Mouse (Mus musculus) left cerebral cortex, postnatal 36 days (tissue): Measurements from ENCODE around the gene Wnt11. TPM values are rescaled to one million over a fixed set of nuclear protein-coding genes. Genes with fewer than 3 reads are reported as not detected.

Experiments
- DNase-seq, 2 experiments: peaks; one replicate each; pipeline ENCODE4 v3.0.0; 2021 to 2022; ENCODE audit warnings: low spot score in 2 of 2, mixed read lengths in 1 of 2
- intact Hi-C: fragments of 180-260 bp; cut with DNase I; formaldehyde crosslinking; loops from one replicate; pipeline ENCODE4 v1.15.1; 2025
- total RNA-seq, 2 experiments: library from RNA; stranded (reverse); gene quantifications; 2 replicates each; pipeline ENCODE4 v1.2.3; 2021

The Wnt11 gene
- total RNA-seq, 2 experiments from 2014 or later: 0.39 to 0.63 TPM

- DNase-seq: no peak
- intact Hi-C loops: no loop called here
Measured at GRCm38 (mm10) chr7:98894768-98895167, 59.9 kb downstream of the Wnt11 start.

- intact Hi-C loops: no loop called here
- no peak for DNase-seq
Measured at GRCm38 (mm10) chr7:98895501-98896095, 60.7 kb downstream of the Wnt11 start.

GRCm38 (mm10) chr7:98897323-98897722, 62.4 kb downstream of the Wnt11 start:
- intact Hi-C loops: no loop called here
- peak; percentile 45 to 59 for DNase-seq

- intact Hi-C loops: no loop called here
- DNase-seq: no peak
Measured at GRCm38 (mm10) chr7:98899815-98900214, 64.9 kb downstream of the Wnt11 start.

- no peak for DNase-seq
- intact Hi-C loops: no loop called here
Measured at GRCm38 (mm10) chr7:98901120-98901519, 66.2 kb downstream of the Wnt11 start.

- intact Hi-C loops: no loop called here
- DNase-seq: no peak
Measured at GRCm38 (mm10) chr7:98903884-98904283, 69.0 kb downstream of the Wnt11 start.

Other genes starting within 250 kb of the Wnt11 start
- 10 to 100 TPM; 50.8 to 71.6 TPM for gene Emsy, start 178.3 kb upstream of the Wnt11 start, total RNA-seq
- 10 to 100 TPM; 54.8 to 60.0 TPM for gene Thap12, start 132.0 kb upstream of the Wnt11 start, total RNA-seq